8 mouse cellular contexts compared by ENCODE assay signal in the genomic region with DNA sequence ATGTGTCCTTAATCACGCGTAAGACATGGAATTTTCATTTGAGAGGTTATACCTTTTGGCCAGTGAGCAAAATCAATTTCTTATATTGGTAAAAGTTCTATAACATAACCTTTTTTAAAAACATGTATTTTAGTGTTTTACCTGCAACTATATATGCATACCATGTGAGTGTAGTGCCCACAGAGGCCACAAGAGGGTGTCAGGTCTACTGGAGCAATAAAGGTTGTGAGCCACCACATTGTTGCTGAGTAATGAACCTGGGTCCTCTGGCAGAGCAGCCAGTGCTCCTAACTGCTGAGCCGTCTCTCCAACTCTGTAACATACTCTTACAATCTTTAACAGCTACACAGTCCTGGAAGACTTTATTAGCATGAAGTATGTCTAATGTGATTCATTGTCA. TPM values are rescaled to one million over a fixed set of nuclear protein-coding genes. Genes with fewer than 3 reads are reported as not detected.
DNase-seq lines count a peak whose midpoint lies in the region; ATAC-seq lines count a peak whose summit lies in the region.

No protein-coding gene starts in this region.

- no peaks in the 10 kb centered on the region for H3K27me3 ChIP-seq in hindbrain, embryonic 11.5 days (ENCODE audit: control insufficient read depth, insufficient read depth, low read length)
- H3K27me3 ChIP-seq in hindbrain, embryonic 13.5 days = no peaks in the 10 kb centered on the region
- H3K27me3 ChIP-seq in midbrain, embryonic 11.5 days (ENCODE audit: control insufficient read depth, insufficient read depth, low read length) = no peaks in the 10 kb centered on the region

- peaks cover 11% of the 10 kb centered on the region for H3K36me3 ChIP-seq in hindbrain, embryonic 11.5 days (ENCODE audit: control insufficient read depth, insufficient read depth, low read length)
- peaks cover 83% of the 10 kb centered on the region for H3K36me3 ChIP-seq in hindbrain, embryonic 13.5 days
- H3K36me3 ChIP-seq in midbrain, embryonic 11.5 days (ENCODE audit: control insufficient read depth, insufficient read depth, low read length) = peaks cover 20% of the 10 kb centered on the region

- H3K27ac ChIP-seq in hindbrain, embryonic 11.5 days (ENCODE audit: low read depth, low read length) = no peak overlapping the region
- H3K27ac ChIP-seq in hindbrain, embryonic 13.5 days = no peak overlapping the region
- no peak overlapping the region for H3K27ac ChIP-seq in midbrain, embryonic 11.5 days (ENCODE audit: low read depth, low read length)

- H3K4me1 ChIP-seq in hindbrain, embryonic 11.5 days (replicated peaks; ENCODE audit: control insufficient read depth, insufficient read depth, low read length) = no peaks in the 10 kb centered on the region
- H3K4me1 ChIP-seq in hindbrain, embryonic 13.5 days (replicated peaks) = no peaks in the 10 kb centered on the region
- H3K4me1 ChIP-seq in midbrain, embryonic 11.5 days (ENCODE audit: control insufficient read depth, insufficient read depth, low read length) = no peaks in the 10 kb centered on the region

- no peak overlapping the region for H3K9ac ChIP-seq in hindbrain, embryonic 11.5 days (ENCODE audit: low read depth, low read length)
- no peak overlapping the region for H3K9ac ChIP-seq in hindbrain, embryonic 13.5 days
- H3K9ac ChIP-seq in midbrain, embryonic 11.5 days (ENCODE audit: low read length) = no peak overlapping the region

- no peaks in the 10 kb centered on the region for H3K9me3 ChIP-seq in hindbrain, embryonic 11.5 days (ENCODE audit: control insufficient read depth, low read length)
- H3K9me3 ChIP-seq in hindbrain, embryonic 13.5 days = no peaks in the 10 kb centered on the region
- H3K9me3 ChIP-seq in midbrain, embryonic 11.5 days (ENCODE audit: control insufficient read depth, low read length) = no peaks in the 10 kb centered on the region

- no peak for ATAC-seq in hindbrain, embryonic 11.5 days (ENCODE audit: low FRiP score)
- ATAC-seq in hindbrain, embryonic 13.5 days (ENCODE audit: low FRiP score) = no peak
- ATAC-seq in megakaryocyte progenitor cell, adult 5-6 weeks (replicated peaks; ENCODE audit: poor library complexity) = peak; percentile 85
- ATAC-seq in midbrain, embryonic 11.5 days (ENCODE audit: low FRiP score) = no peak

- WGBS in hindbrain, embryonic 11.5 days = 96% methylated on average over 3 of the region's 3 CpGs
- 91% methylated on average over 3 of the region's 3 CpGs for WGBS in hindbrain, embryonic 13.5 days
- 94% methylated on average over 3 of the region's 3 CpGs for WGBS in midbrain, embryonic 11.5 days

- peak; percentile 35 for DNase-seq in hindbrain, embryonic 11.5 days (ENCODE audit: low spot score)
- peak; percentile 54 for DNase-seq in CD4-positive helper T cell, adult 2 months (ENCODE audit: low read depth, low spot score)
- peak; percentile 45 for DNase-seq in T-cell, adult 2 months (ENCODE audit: low spot score)
- DNase-seq in frontal cortex, adult 2 months (ENCODE audit: extremely low spot score in 1 of 2, low spot score in 1 of 2) = no peak
- no peak for DNase-seq in gastrocnemius, postnatal 4 days (ENCODE audit: low spot score in 2 of 2)
- DNase-seq in midbrain, embryonic 11.5 days (ENCODE audit: low spot score, missing footprints) = no peak

- H3K4me2 ChIP-seq in hindbrain, embryonic 11.5 days (replicated peaks; ENCODE audit: low read depth, low read length) = no peak overlapping the region
- H3K4me2 ChIP-seq in hindbrain, embryonic 13.5 days = no peak overlapping the region
- no peak overlapping the region for H3K4me2 ChIP-seq in midbrain, embryonic 11.5 days

- H3K4me3 ChIP-seq in hindbrain, embryonic 11.5 days (ENCODE audit: low read depth, low read length) = no peak overlapping the region
- H3K4me3 ChIP-seq in hindbrain, embryonic 13.5 days = no peak overlapping the region
- no peak overlapping the region for H3K4me3 ChIP-seq in midbrain, embryonic 11.5 days (ENCODE audit: low read depth, low read length)

RNA-seq across cellular contexts. Expression of gene Glipr2, which starts 29.4 kb away (rescaled TPM):
- 109 and 117 TPM in 2 replicates for polyA plus RNA-seq in hindbrain, embryonic 11.5 days (2014; fragmentation: Nextera tagmentation; extraction: Ambion mirVana)
- polyA plus RNA-seq in hindbrain, embryonic 13.5 days (2015; fragmentation: Nextera tagmentation; extraction: Ambion mirVana) = 48.5 TPM in 2 replicates
- 12.6 and 14.7 TPM in 2 replicates for total RNA-seq in megakaryocyte progenitor cell, adult 5-6 weeks (2015)
- total RNA-seq in megakaryocyte progenitor cell, adult 5-6 weeks (2017) = 18.0 and 19.4 TPM in 2 replicates
- 4.6 and 5.4 TPM in 2 replicates for polyA plus RNA-seq in frontal cortex, adult 2 months (2012; rRNA removed)
- 10 to 100 TPM; 44.4 to 44.5 TPM for total RNA-seq in gastrocnemius, postnatal 4 days (2021)
- polyA plus RNA-seq in midbrain, embryonic 11.5 days (2014; fragmentation: Nextera tagmentation; extraction: Ambion mirVana) = 82.7 and 89.5 TPM in 2 replicates

RNA-seq across cellular contexts. Expression of gene Reck, which starts 52.5 kb away (rescaled TPM):
- 14.5 and 15.0 TPM in 2 replicates for polyA plus RNA-seq in hindbrain, embryonic 11.5 days (2014; fragmentation: Nextera tagmentation; extraction: Ambion mirVana)
- polyA plus RNA-seq in hindbrain, embryonic 13.5 days (2015; fragmentation: Nextera tagmentation; extraction: Ambion mirVana) = 6.3 and 8.2 TPM in 2 replicates
- 1.5 and 1.8 TPM in 2 replicates for total RNA-seq in megakaryocyte progenitor cell, adult 5-6 weeks (2015)
- total RNA-seq in megakaryocyte progenitor cell, adult 5-6 weeks (2017) = 1.1 and 4.4 TPM in 2 replicates
- 12.5 and 13.4 TPM in 2 replicates for polyA plus RNA-seq in frontal cortex, adult 2 months (2012; rRNA removed)
- 10 to 100 TPM; 25.7 to 26.2 TPM for total RNA-seq in gastrocnemius, postnatal 4 days (2021)
- 11.9 and 13.6 TPM in 2 replicates for polyA plus RNA-seq in midbrain, embryonic 11.5 days (2014; fragmentation: Nextera tagmentation; extraction: Ambion mirVana)

RNA-seq across cellular contexts. Expression of gene Ccin, which starts 55.5 kb away (rescaled TPM):
- 0.17 TPM in 1 of 2 replicates, not detected in the other for polyA plus RNA-seq in hindbrain, embryonic 11.5 days (2014; fragmentation: Nextera tagmentation; extraction: Ambion mirVana)
- polyA plus RNA-seq in hindbrain, embryonic 13.5 days (2015; fragmentation: Nextera tagmentation; extraction: Ambion mirVana) = not detected in 2 replicates
- total RNA-seq in megakaryocyte progenitor cell, adult 5-6 weeks (2015) = not detected in 2 replicates
- total RNA-seq in megakaryocyte progenitor cell, adult 5-6 weeks (2017) = not detected in 2 replicates
- 0.06 TPM in 1 of 2 replicates, not detected in the other for polyA plus RNA-seq in frontal cortex, adult 2 months (2012; rRNA removed)
- total RNA-seq in gastrocnemius, postnatal 4 days (2021) = under 1 TPM; 0.26 to 0.32 TPM
- polyA plus RNA-seq in midbrain, embryonic 11.5 days (2014; fragmentation: Nextera tagmentation; extraction: Ambion mirVana) = not detected in 2 replicates

Comparison
In these comparisons a context has a peak if more than half of its experiments do, and no peak if none do; other contexts are left out.
1. DNase-seq: peak in hindbrain, embryonic 11.5 days (single experiment), CD4-positive helper T cell, adult 2 months (single experiment) and T-cell, adult 2 months (single experiment); none in frontal cortex, adult 2 months (0 of 2), gastrocnemius, postnatal 4 days (0 of 2) and midbrain, embryonic 11.5 days (single experiment).